Mouse (Mus musculus) intestine, embryonic 14.5 days (tissue): ENCODE data around the gene Itgb8. TPM values are rescaled to one million over a fixed set of nuclear protein-coding genes. Genes with fewer than 3 reads are reported as not detected.

Experiments used
- ATAC-seq: fragments of 200-750 bp; cut with Nextera tagmentation; replicated peaks from 2 replicates; pipeline ENCODE4 v1.8.0; 2017; ENCODE audit warnings: low read depth, moderate number of reproducible peaks, moderate TSS enrichment, moderate library complexity; ENCODE audit not compliant: low FRiP score, low TSS enrichment
- DNase-seq: peaks from one replicate; pipeline ENCODE4 v3.0.0-alpha.2; 2018; ENCODE audit warnings: low spot score
- H3K27ac ChIP-seq: fragments of 300-500 bp; sonication (generic); 2 replicates; pipeline ENCODE4 v1.5.1; 2014; ENCODE audit warnings: low read depth, mild to moderate bottlenecking, control low read depth
- H3K27me3 ChIP-seq: fragments of 300-500 bp; sonication (generic); replicated peaks from 2 replicates; pipeline ENCODE4 v1.6.1; 2014; ENCODE audit warnings: low read length, control low read depth; ENCODE audit not compliant: control insufficient read depth, insufficient read depth
- H3K36me3 ChIP-seq: fragments of 300-500 bp; sonication (generic); 2 replicates; pipeline ENCODE4 v1.6.1; 2014; ENCODE audit warnings: low read length, control low read depth; ENCODE audit not compliant: control insufficient read depth, insufficient read depth
- H3K4me1 ChIP-seq: fragments of 300-500 bp; sonication (generic); replicated peaks from 2 replicates; pipeline ENCODE4 v1.6.1; 2014; ENCODE audit warnings: low read length, control low read depth, mixed read lengths; ENCODE audit not compliant: control insufficient read depth, insufficient read depth
- H3K4me2 ChIP-seq: fragments of 300-500 bp; sonication (generic); 2 replicates; pipeline ENCODE4 v1.6.1; 2014; ENCODE audit warnings: low read length
- H3K4me3 ChIP-seq: fragments of 300-500 bp; sonication (generic); 2 replicates; pipeline ENCODE4 v1.5.1; 2014; ENCODE audit warnings: low read depth, low read length, control low read depth, mixed read lengths
- H3K9ac ChIP-seq: fragments of 300-500 bp; sonication (generic); 2 replicates; pipeline ENCODE4 v1.6.1; 2014; ENCODE audit warnings: mild to moderate bottlenecking, low read length
- H3K9me3 ChIP-seq: fragments of 300-500 bp; sonication (generic); 2 replicates; pipeline ENCODE4 v1.6.1; 2016; ENCODE audit warnings: low read length, control low read depth; ENCODE audit not compliant: control insufficient read depth
- WGBS: fragments of 180-500 bp; shearing (Covaris S2); extraction: QIAGEN DNeasy Blood & Tissue Kit; methylation state at CpG from one replicate; pipeline ENCODE4 v1.1.7; 2014; 5-methylcytosine and 5-hydroxymethylcytosine counted together
- polyA plus RNA-seq: library from polyadenylated mRNA; unstranded; fragments of >200 nt; fragmentation: Nextera tagmentation; extraction: Ambion mirVana; gene quantifications from 2 replicates; pipeline ENCODE4 v1.2.1, GENCODE M21; 2014

Itgb8 gene
- polyA plus RNA-seq, 1 experiment from 2014 or later: 3.7 TPM

DNA sequence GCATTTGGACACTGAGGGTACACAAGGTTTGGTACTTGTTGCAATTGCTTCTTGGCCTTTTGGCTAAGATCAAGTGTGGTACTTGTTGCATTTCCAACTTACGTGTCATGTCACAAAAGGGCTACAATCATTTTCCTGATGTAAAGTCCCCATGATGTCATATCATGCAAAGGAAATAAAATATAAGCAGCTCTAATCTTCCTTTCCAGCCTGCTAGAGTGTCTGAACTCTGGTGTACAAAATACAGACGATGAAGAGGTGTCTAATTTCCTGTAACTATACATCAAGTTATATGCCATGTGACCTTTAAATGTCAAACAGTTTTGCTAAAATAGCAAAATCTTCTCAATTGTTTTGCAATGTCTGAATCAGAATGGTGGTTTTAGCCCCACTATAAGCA, 34.2 kb downstream of the Itgb8 start:
- no peak for DNase-seq
- Histone ChIP-seq H3K27me3 (no peaks in the 10 kb centered on the region), H3K27ac (no peak overlapping the region), H3K36me3 (peaks cover 3% of the 10 kb centered on the region; the same call in 1 of the 2 replicates), H3K4me2 (no peak overlapping the region), H3K9ac (no peak overlapping the region), H3K4me3 (no peak overlapping the region), H3K9me3 (no peaks in the 10 kb centered on the region), H3K4me1 (no peaks in the 10 kb centered on the region; the same call in 1 of the 2 replicates)
- no peak for ATAC-seq
- 69% methylated on average over 2 of the region's 2 CpGs for WGBS

DNA sequence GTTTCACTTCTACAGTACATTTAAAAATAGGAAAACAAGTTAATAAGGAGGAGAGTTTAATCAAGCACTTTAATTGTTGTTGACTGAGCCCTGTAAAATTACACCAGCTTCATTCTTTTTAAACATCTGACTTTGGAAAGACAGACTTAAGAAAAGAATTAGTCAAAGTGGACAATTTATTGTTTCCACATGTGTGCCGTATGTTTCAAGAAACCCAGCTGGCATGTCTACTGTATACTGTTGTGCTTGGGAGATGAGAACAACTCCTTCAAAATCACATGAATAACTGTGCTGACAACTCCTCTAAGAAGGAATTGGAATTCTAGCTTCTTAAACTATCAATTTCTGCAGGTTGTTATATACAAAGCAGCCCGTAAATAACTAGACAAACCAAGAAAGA, 35.8 kb downstream of the Itgb8 start:
- Histone ChIP-seq H3K36me3 (peaks cover 3% of the 10 kb centered on the region; the same call in 1 of the 2 replicates), H3K9ac (no peak overlapping the region), H3K9me3 (no peaks in the 10 kb centered on the region), H3K4me3 (no peak overlapping the region), H3K4me1 (no peaks in the 10 kb centered on the region), H3K27ac (no peak overlapping the region), H3K4me2 (no peak overlapping the region), H3K27me3 (no peaks in the 10 kb centered on the region)
- DNase-seq (no peak), ATAC-seq (no peak)
- 61% methylated on average over 2 of the region's 2 CpGs for WGBS

DNA sequence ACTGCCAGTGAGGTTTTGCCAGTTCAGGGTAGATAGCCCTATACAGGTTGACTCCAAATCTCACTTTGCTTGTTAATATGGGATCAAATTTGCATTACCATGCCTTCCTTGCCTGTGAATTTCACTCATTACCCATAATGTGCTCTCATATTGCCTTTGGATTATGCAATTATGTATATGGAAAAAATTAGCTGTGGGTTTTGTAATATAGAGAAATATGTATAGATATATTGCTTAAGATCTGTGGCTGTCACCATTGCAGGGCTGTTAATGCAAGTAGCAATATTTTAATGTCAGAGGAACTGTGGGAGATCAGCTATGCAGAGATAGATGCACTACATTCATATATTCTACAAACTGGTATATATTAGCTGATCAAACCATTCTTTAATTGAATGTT, 43.5 kb downstream of the Itgb8 start:
- no peaks in the 10 kb centered on the region for H3K36me3 ChIP-seq
- no peaks in the 10 kb centered on the region for H3K4me1 ChIP-seq
- ATAC-seq: no peak
- DNase-seq: no peak
- H3K4me3 ChIP-seq: no peak overlapping the region
- no peak overlapping the region for H3K27ac ChIP-seq
- no peak overlapping the region for H3K4me2 ChIP-seq
- H3K27me3 ChIP-seq: no peaks in the 10 kb centered on the region
- H3K9ac ChIP-seq: no peak overlapping the region
- no peaks in the 10 kb centered on the region for H3K9me3 ChIP-seq

DNA sequence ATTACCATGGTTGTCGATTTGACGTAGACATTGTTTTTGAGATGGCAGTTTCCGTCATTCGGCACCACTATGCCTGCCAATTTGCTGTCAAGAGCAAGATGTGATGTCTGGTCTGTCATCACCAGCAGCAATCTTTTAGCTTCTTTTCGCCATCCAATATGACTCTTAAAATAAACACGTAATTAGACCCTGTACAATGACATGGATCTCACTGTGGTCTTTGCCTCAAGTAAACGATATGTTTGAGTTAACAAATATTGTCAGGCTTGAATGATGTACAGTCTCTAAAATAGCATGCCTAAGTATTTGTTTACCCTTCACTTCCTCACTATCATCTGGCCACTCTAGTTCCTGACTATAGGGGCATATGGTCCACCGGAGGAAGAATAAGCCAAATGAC, 48.8 kb downstream of the Itgb8 start:
- H3K36me3 ChIP-seq: peaks cover 4% of the 10 kb centered on the region; the same call in 1 of the 2 replicates
- H3K4me3 ChIP-seq: no peak overlapping the region
- ATAC-seq (no peak), DNase-seq (no peak)
- H3K27me3 ChIP-seq: no peaks in the 10 kb centered on the region
- H3K27ac ChIP-seq: no peak overlapping the region
- 74% methylated on average over 8 of the region's 8 CpGs for WGBS
- no peaks in the 10 kb centered on the region for H3K9me3 ChIP-seq
- H3K4me2 ChIP-seq: no peak overlapping the region
- no peaks in the 10 kb centered on the region for H3K4me1 ChIP-seq
- no peak overlapping the region for H3K9ac ChIP-seq

DNA sequence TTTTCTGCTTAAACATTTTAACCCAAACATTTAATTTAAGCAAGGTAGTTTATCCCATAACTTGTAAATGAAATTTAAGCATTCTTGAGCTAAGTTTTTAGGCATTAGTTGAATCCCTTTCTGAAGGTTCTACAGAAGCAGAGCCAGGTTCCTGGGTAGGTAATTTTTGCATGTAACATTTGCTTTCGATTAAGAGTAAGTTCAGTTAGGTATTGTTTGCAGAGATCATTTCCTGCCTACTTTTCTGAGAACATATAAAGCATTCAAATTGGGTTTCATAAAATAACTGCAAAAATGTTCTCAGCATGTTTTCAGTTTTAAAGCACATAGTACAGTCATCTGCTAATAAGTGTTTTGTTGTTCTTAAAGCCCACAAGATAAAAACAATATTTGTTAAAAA, 53.2 kb downstream of the Itgb8 start:
- DNase-seq: no peak
- no peak overlapping the region for H3K4me2 ChIP-seq

DNA sequence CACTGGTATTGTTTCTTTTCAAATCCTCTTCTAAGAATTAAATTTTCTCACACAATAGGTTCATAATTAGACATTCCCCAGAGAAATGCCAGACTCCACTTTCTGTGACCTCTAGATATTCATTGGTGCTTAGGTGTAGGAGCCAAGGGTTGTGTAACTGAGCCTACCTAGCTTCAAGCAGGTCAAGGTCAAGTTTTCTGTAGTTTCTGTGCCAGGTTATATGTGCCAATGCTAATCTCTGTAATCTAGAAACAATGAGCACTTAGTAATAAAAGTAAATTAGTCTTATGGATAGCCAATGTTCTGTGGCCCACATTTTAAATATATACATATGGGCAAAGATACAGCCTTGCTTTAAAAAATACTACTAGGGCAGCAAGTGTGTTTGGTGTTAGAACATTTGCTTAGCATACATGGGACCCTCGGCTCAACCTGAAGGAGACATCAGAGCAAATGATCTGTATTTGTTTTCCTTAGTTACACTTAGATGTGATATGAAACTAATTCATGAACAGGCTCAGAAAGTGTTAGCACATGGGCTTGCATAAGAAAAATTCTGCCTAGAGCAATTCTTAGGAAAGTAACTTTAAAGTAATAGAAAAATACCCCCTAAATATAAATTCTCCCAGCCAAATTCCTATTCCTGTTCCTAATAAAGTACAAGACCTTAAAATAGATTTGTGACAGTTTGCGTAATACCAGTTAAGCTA, 56.2 kb downstream of the Itgb8 start:
- H3K4me1 ChIP-seq: no peaks in the 10 kb centered on the region
- H3K9ac ChIP-seq: no peak overlapping the region
- no peak overlapping the region for H3K27ac ChIP-seq
- H3K36me3 ChIP-seq: 0 out of 2 replicates have a peak, but pooled peaks cover 3% of the 10 kb centered on the region
- no peak overlapping the region for H3K4me2 ChIP-seq
- no peak overlapping the region for H3K4me3 ChIP-seq
- ATAC-seq: no peak
- no peak for DNase-seq
- WGBS: 84% methylated on average over 2 of the region's 2 CpGs
- H3K27me3 ChIP-seq: no peaks in the 10 kb centered on the region
- no peaks in the 10 kb centered on the region for H3K9me3 ChIP-seq

More for the DNA sequence above, 53.2 kb downstream of the Itgb8 start:
- no peak for ATAC-seq
- no peak overlapping the region for H3K4me3 ChIP-seq
- H3K36me3 ChIP-seq: peaks cover 7% of the 10 kb centered on the region; the same call in 1 of the 2 replicates
- H3K9ac ChIP-seq: no peak overlapping the region
- H3K27me3 ChIP-seq: no peaks in the 10 kb centered on the region
- 83% methylated on average over 1 of the region's 1 CpGs for WGBS
- H3K27ac ChIP-seq: no peak overlapping the region
- H3K9me3 ChIP-seq: no peaks in the 10 kb centered on the region
- no peaks in the 10 kb centered on the region for H3K4me1 ChIP-seq

DNA sequence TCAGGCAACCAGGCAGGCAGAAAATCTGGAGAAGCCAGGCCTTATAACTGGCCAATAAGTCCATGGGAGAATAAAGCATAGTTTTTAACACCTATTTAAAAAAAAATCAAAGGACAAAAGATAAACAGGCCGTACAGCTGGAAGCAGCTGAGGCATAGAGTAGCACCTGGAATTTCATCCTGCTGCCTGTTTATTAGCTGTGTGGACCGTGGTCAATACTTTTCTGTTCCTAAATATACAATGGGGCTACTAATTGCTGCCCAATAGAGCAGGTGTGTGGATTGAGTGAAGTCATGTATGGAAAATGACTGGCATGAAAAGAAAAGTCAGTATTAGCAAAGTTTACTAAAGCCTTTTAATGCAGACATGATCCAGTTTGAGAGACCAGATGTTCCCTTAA, 62.6 kb downstream of the Itgb8 start:
- H3K27ac ChIP-seq: no peak overlapping the region
- ATAC-seq (no peak), DNase-seq (no peak)
- 0 out of 2 replicates have a peak, but pooled peaks cover 10% of the 10 kb centered on the region for H3K36me3 ChIP-seq
- no peaks in the 10 kb centered on the region for H3K27me3 ChIP-seq
- no peaks in the 10 kb centered on the region for H3K9me3 ChIP-seq
- 90% methylated on average over 2 of the region's 2 CpGs for WGBS
- no peak overlapping the region for H3K9ac ChIP-seq
- no peak overlapping the region for H3K4me2 ChIP-seq
- H3K4me3 ChIP-seq: no peak overlapping the region
- H3K4me1 ChIP-seq: no peaks in the 10 kb centered on the region

DNA sequence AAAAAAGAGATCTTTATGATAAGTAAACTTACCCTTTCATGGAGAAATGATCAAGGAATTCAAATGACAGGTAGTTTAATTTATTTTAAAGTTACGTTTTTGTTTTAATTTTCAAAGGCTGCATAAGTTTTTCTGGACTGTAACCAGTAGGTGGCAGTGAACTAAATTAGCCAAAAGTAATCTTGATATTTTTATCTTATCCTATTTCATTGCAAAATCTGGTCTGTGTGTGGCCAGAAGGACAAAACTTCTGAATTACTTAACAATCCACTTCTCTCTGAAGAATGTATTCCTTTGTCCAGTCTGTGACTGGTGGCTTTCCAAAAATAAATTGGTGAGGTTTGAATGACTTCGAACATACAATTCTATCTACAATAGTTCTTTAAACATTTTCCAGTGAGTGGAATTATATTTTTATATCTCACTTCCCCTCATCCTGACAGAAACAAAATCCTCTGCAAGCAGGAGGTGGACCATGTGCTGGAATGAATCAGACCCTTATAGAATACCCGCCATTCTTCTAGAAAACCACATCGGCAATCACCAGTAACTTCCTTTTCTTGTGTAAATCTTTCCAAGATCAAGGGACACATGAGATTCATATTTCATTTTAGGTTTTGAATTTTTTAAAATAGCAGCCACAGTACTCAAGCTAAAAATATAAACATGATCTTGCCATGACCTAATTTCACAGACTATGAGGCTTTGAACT, 68.6 kb downstream of the Itgb8 start:
- no peak for DNase-seq

DNA sequence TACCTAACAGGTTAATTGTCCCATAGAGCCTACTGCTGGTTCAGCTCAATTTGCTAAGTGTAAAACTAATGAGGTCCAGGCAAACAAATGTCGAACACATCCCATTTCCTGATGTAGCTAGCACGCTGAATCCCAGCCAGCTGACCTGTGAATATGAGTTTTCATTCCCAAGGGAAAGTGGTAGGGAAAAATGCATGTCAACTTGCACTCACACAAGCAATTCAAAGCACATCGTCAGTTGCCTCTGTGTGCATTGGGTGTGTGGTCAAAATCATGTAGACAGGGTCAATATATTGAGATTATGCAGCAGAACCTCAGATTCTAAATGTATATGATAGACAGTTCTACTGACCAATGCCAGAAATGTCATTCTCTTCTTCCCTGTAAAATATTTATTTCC, 69.5 kb downstream of the Itgb8 start:
- H3K4me3 ChIP-seq: no peak overlapping the region
- H3K27ac ChIP-seq: no peak overlapping the region
- H3K4me1 ChIP-seq: no peaks in the 10 kb centered on the region
- no peak overlapping the region for H3K4me2 ChIP-seq
- no peak for ATAC-seq
- H3K9ac ChIP-seq: no peak overlapping the region
- H3K27me3 ChIP-seq: no peaks in the 10 kb centered on the region
- no peak for DNase-seq
- 64% methylated on average over 3 of the region's 3 CpGs for WGBS
- peaks cover 5% of the 10 kb centered on the region for H3K36me3 ChIP-seq
- no peaks in the 10 kb centered on the region for H3K9me3 ChIP-seq

More for the DNA sequence above, 68.6 kb downstream of the Itgb8 start:
- WGBS: 71% methylated on average over 4 of the region's 4 CpGs
- Histone ChIP-seq H3K27ac (no peak overlapping the region), H3K9ac (no peak overlapping the region), H3K27me3 (no peaks in the 10 kb centered on the region), H3K4me3 (no peak overlapping the region), H3K4me2 (no peak overlapping the region), H3K36me3 (peaks cover 5% of the 10 kb centered on the region), H3K4me1 (no peaks in the 10 kb centered on the region), H3K9me3 (no peaks in the 10 kb centered on the region)
- ATAC-seq: no peak
